Mouse (Mus musculus) neural tube, postnatal 0 days (tissue): ENCODE data around the gene Ep300. TPM values are rescaled to one million over a fixed set of nuclear protein-coding genes. Genes with fewer than 3 reads are reported as not detected.

Source experiments
- microRNA-seq: library from miRNA; unstranded; fragments of <30 nt; microRNA quantifications from one replicate; pipeline ENCODE4, GENCODE M21; 2016
- polyA plus RNA-seq: library from polyadenylated mRNA; unstranded; fragments of >200 nt; fragmentation: Nextera tagmentation; extraction: Ambion mirVana; gene quantifications from 2 replicates; pipeline ENCODE4 v1.2.1, GENCODE M21; 2015

Ep300 gene
- 13.3 and 17.9 TPM in 2 replicates for polyA plus RNA-seq

DNA sequence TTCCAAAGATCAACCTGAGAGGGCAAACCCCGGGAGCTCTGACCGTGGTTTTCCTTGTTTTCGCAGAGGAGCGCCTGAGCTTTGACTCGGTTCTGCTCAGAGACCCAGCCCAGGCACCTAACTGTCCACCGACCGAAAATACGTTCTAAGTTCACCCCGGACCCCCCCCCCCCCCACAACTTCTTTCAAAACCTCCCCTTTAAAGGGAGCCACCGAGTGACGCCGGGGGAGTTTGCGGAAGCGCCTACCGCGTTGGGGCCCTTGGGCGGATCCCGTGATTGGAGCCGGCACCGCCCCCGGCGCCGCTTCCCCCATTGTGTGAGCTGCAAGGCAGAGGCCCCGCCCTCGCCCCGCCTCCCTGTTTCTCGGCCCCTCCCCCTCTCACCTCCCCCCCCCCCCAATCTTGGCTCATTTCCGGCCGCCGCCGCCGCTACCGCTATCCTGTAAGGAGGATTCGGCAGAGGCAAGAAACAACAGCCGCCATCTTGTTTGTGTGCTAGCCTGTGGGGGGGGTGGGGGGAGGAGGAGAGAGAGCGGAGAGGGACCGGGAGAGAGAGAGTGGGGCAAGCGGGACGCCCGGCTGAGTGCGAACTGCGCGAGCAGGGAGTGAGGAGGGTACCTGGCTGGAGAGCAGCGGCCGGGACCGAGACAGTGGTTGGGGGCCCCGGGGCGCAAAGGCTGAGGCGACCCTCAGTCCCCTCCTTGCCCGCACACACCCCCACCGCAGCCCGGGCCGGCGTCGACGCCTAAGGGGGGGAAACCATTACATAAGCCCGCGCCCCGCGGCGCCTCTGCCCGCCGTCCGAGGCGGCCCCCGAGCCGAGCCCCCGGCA is at the start of gene Ep300:
Gene Ep300, plus strand, starts transcription at position 439 of the 833 bp plus-strand sequence.

DNA sequence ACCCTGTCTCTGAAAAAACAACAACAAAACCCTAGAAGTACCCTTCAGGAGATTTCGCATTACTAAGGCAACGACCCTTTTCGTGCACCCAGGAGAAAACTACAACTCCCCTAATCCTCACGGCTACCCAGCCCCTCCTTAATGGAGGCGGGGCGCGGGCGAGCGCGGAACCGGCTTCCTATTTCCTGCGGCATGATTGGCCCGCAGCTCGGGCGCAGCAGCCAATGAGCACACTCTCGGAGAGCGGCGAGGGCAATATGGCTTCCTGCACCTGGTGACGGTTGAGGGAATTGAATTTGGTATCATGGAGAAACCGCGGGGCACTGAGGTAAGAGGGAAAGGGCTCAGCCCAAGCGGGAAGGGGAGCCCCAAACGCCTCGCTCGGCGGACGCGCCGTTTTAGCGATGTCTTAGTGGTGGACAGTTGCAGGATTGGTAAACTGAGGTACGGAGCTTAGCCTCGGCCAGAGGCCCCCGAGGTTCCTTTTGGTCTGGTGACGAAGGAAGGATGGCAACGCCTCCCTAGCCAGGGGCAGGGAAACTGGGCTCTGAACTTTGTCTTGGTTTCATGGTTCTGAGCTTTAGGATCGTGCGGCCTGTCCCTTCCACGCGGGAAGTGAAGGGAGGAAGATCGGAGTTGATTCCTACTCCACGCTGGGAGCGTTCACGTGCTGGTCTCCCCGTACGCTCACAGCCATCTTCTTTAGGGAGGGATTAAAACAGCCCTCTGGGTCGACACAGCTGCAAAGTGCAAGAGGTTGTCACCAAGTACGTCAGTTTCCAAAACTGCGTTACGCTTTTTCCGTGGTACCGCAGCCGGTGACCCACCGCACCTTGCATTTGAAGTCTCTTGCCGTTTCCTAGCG is 78.8 kb downstream of the Ep300 start, which contains the start of gene L3mbtl2:
Gene L3mbtl2, plus strand, starts transcription at position 193 of the 865 bp plus-strand sequence.

DNA sequence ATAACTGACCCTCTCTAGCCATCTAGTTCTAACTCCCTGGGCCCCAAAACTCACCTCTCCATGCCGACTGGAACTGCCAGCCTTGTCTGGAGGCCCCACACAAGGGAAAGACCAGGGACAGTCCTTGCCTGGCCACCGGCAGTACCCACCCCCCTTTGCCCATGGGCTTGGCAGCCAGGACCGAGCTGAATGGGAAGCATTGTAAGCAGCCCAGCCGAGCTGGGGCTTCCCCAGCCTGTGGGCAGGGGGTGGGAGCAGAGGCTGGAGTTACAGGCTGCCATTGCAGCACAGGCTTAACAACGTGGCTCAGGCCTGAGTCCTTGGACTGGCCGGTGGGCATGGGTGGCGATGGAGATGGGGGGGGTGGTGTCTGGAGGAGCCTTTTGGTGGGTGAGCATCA is 112.0 kb downstream of the Ep300 start, which contains the start of gene Chadl:
Gene Chadl, minus strand, starts transcription at position 113 of the 400 bp plus-strand sequence.

Small RNA genes within 50 kb of the gene (microRNA-seq; reads per million reads assigned to microRNA genes)
- gene Gm23880 = not detected

Other genes with a start within 250 kb of the Ep300 start
- 103 TPM in 2 replicates for gene Slc25a17, start 224.5 kb upstream of the Ep300 start, polyA plus RNA-seq
- 178 and 179 TPM in 2 replicates for gene St13, start 185.3 kb upstream of the Ep300 start, polyA plus RNA-seq
- 6.5 and 8.0 TPM in 2 replicates for gene Xpnpep3, start 185.2 kb upstream of the Ep300 start, polyA plus RNA-seq
- 0.55 and 0.84 TPM in 2 replicates for gene Dnajb7, start 177.1 kb upstream of the Ep300 start, polyA plus RNA-seq
- gene Rbx1, start 119.1 kb upstream of the Ep300 start, polyA plus RNA-seq = 438 and 454 TPM in 2 replicates
- gene L3mbtl2, start 78.5 kb downstream of the Ep300 start, polyA plus RNA-seq = 23.7 and 24.9 TPM in 2 replicates
- 49.6 and 52.2 TPM in 2 replicates for gene Chadl, start 111.9 kb downstream of the Ep300 start, polyA plus RNA-seq
- 31.6 and 43.7 TPM in 2 replicates for gene Zc3h7b, start 159.7 kb downstream of the Ep300 start, polyA plus RNA-seq
- gene Rangap1, start 160.2 kb downstream of the Ep300 start, polyA plus RNA-seq = 90.7 and 102 TPM in 2 replicates
- 27.3 and 28.9 TPM in 2 replicates for gene Tef, start 217.1 kb downstream of the Ep300 start, polyA plus RNA-seq